In genomic region chr15:32423061-32423460, GRCm38 (mm10) we compare ENCODE assay signal across 21 mouse cellular contexts.
DNase-seq lines count a peak whose midpoint lies in the region; ATAC-seq and TF ChIP-seq lines count a peak whose summit lies in the region.
"Had no signal": no experiment of that assay in that cellular context is flagged by ENCODE, and none has a peak within 500 bp of the region (broad histone marks: within the 10 kb centered on the region; RNA-seq: fewer than 3 reads in every experiment).

No protein-coding gene starts in this region.

- 76% methylated on average over 6 of the region's 6 CpGs for WGBS in heart, postnatal 0 days
- 43% methylated on average over 6 of the region's 6 CpGs for WGBS in liver, adult 2 months
- WGBS in liver, postnatal 0 days (ENCODE audit: insufficient replicate concordance): 59% methylated on average over 6 of the region's 6 CpGs
- 55% methylated on average over 6 of the region's 6 CpGs for WGBS in neural tube, embryonic 13.5 days
- WGBS in neural tube, embryonic 15.5 days: 49% methylated on average over 6 of the region's 6 CpGs

- TF ChIP-seq EP300 in heart, postnatal 0 days (IDR thresholded peaks at IDR 0.05; ENCODE audit: low read depth): no peak
- no peak for TF ChIP-seq EP300 in liver, postnatal 0 days (IDR thresholded peaks at IDR 0.05; ENCODE audit: low read depth)

- peaks cover 3% of the 10 kb centered on the region; the same call in 1 of the 2 replicates for H3K4me1 ChIP-seq in heart, postnatal 0 days (ENCODE audit: control insufficient read depth, insufficient read depth)
- peaks cover 2% of the 10 kb centered on the region; the same call in 1 of the 2 replicates for H3K4me1 ChIP-seq in liver, adult 2 months (ENCODE audit: control insufficient read depth, insufficient read depth, low read length)
- no peaks in the 10 kb centered on the region for H3K4me1 ChIP-seq in liver, postnatal 0 days (ENCODE audit: insufficient read depth)
- peaks cover 19% of the 10 kb centered on the region for H3K4me1 ChIP-seq in neural tube, embryonic 13.5 days (replicated peaks)
- peaks cover 11% of the 10 kb centered on the region; the same call in 1 of the 2 replicates for H3K4me1 ChIP-seq in neural tube, embryonic 15.5 days
- H3K4me1 ChIP-seq: embryonic facial prominence, embryonic 13.5 days; forebrain, embryonic 12.5 days; intestine, embryonic 15.5 days had no signal

- ATAC-seq in heart, postnatal 0 days (ENCODE audit: insufficient read depth, low read depth): no peak
- ATAC-seq in liver, postnatal 0 days: no peak
- ATAC-seq in neural tube, embryonic 13.5 days (ENCODE audit: low read depth): no peak
- ATAC-seq in neural tube, embryonic 15.5 days (ENCODE audit: low FRiP score): no peak
- no peak for ATAC-seq in inflammation-experienced regulatory T-cells, adult 6 months
- ATAC-seq: CD4-positive, CD25-positive, alpha-beta regulatory T cell, adult 4 months; intestine, embryonic 15.5 days had no signal

- H3K9me3 ChIP-seq in heart, postnatal 0 days (replicated peaks; ENCODE audit: control insufficient read depth, low read length): no peaks in the 10 kb centered on the region
- H3K9me3 ChIP-seq in liver, postnatal 0 days (ENCODE audit: low read length): no peaks in the 10 kb centered on the region
- H3K9me3 ChIP-seq in neural tube, embryonic 13.5 days: no peaks in the 10 kb centered on the region
- no peaks in the 10 kb centered on the region for H3K9me3 ChIP-seq in neural tube, embryonic 15.5 days (replicated peaks)
- H3K9me3 ChIP-seq: embryonic facial prominence, embryonic 10.5 days; embryonic facial prominence, embryonic 13.5 days; forebrain, embryonic 12.5 days; forebrain, embryonic 15.5 days; hindbrain, embryonic 10.5 days; intestine, embryonic 15.5 days had no signal

- H3K79me2 ChIP-seq in liver, adult 2 months (ENCODE audit: control insufficient read depth, insufficient read depth, low read length): no peaks in the 10 kb centered on the region

- no peak overlapping the region for H3K9ac ChIP-seq in heart, postnatal 0 days (replicated peaks; ENCODE audit: low read depth, low read length)
- no peak overlapping the region for H3K9ac ChIP-seq in liver, adult 2 months (ENCODE audit: low read depth, low read length)
- no peak overlapping the region for H3K9ac ChIP-seq in liver, postnatal 0 days (replicated peaks)
- no peak overlapping the region for H3K9ac ChIP-seq in neural tube, embryonic 13.5 days
- H3K9ac ChIP-seq in neural tube, embryonic 15.5 days (replicated peaks): no peak overlapping the region
- H3K9ac ChIP-seq: embryonic facial prominence, embryonic 13.5 days; forebrain, embryonic 12.5 days; forebrain, embryonic 15.5 days; hindbrain, embryonic 14.5 days; intestine, embryonic 15.5 days had no signal

- TF ChIP-seq CTCF in heart, postnatal 0 days (IDR thresholded peaks at IDR 0.05; ENCODE audit: low read depth): no peak
- TF ChIP-seq CTCF in liver, adult 2 months (IDR thresholded peaks at IDR 0.05; ENCODE audit: low read depth, low read length): no peak
- TF ChIP-seq CTCF in liver, postnatal 0 days (IDR thresholded peaks at IDR 0.05; ENCODE audit: low read depth): no peak

- no peak for TF ChIP-seq POLR2A in liver, adult 2 months (IDR thresholded peaks at IDR 0.05; ENCODE audit: extremely low read depth, insufficient read depth, low read length)

- no peak overlapping the region for H3K4me3 ChIP-seq in heart, postnatal 0 days (ENCODE audit: low read depth, low read length)
- H3K4me3 ChIP-seq in liver, adult 2 months (ENCODE audit: insufficient read depth, low read depth, low read length): no peak overlapping the region
- no peak overlapping the region for H3K4me3 ChIP-seq in liver, postnatal 0 days (ENCODE audit: low read depth, low read length)
- no peak overlapping the region for H3K4me3 ChIP-seq in neural tube, embryonic 13.5 days
- no peak overlapping the region for H3K4me3 ChIP-seq in neural tube, embryonic 15.5 days (replicated peaks)
- H3K4me3 ChIP-seq: embryonic facial prominence, embryonic 10.5 days; embryonic facial prominence, embryonic 13.5 days; erythroblast, embryonic 14.5 days; forebrain, embryonic 12.5 days; forebrain, embryonic 15.5 days; heart, adult 2 months; hindbrain, embryonic 10.5 days; intestine, embryonic 15.5 days had no signal

- no peak overlapping the region for H3K27ac ChIP-seq in heart, postnatal 0 days (ENCODE audit: low read depth)
- H3K27ac ChIP-seq in liver, adult 2 months (replicated peaks; ENCODE audit: insufficient read depth, low read depth, low read length): no peak overlapping the region
- H3K27ac ChIP-seq in liver, postnatal 0 days (ENCODE audit: low read depth): no peak overlapping the region
- 0 out of 2 replicates have a peak overlapping the region, but pooled peaks have one; percentile 23 for H3K27ac ChIP-seq in neural tube, embryonic 13.5 days (replicated peaks)
- no peak overlapping the region for H3K27ac ChIP-seq in neural tube, embryonic 15.5 days (replicated peaks)
- H3K27ac ChIP-seq: embryonic facial prominence, embryonic 10.5 days; embryonic facial prominence, embryonic 13.5 days; forebrain, embryonic 12.5 days; forebrain, embryonic 15.5 days; heart, adult 2 months; hindbrain, embryonic 10.5 days; hindbrain, embryonic 14.5 days; intestine, embryonic 15.5 days had no signal

- no peaks in the 10 kb centered on the region for H3K27me3 ChIP-seq in heart, postnatal 0 days (ENCODE audit: control insufficient read depth, insufficient read depth, low read length)
- no peaks in the 10 kb centered on the region for H3K27me3 ChIP-seq in liver, adult 2 months (ENCODE audit: control insufficient read depth, insufficient read depth, low read length)
- H3K27me3 ChIP-seq in liver, postnatal 0 days (ENCODE audit: insufficient read depth, low read length): no peaks in the 10 kb centered on the region
- H3K27me3 ChIP-seq in neural tube, embryonic 13.5 days: no peaks in the 10 kb centered on the region
- no peaks in the 10 kb centered on the region for H3K27me3 ChIP-seq in neural tube, embryonic 15.5 days (replicated peaks)
- H3K27me3 ChIP-seq: embryonic facial prominence, embryonic 13.5 days; forebrain, embryonic 12.5 days; forebrain, embryonic 15.5 days; intestine, embryonic 15.5 days had no signal

- 0 out of 2 replicates have a peak overlapping the region, but pooled peaks have one; percentile 3 for H3K4me2 ChIP-seq in heart, postnatal 0 days (ENCODE audit: low read depth, low read length)
- no peak overlapping the region for H3K4me2 ChIP-seq in liver, postnatal 0 days (ENCODE audit: low read depth, low read length)
- H3K4me2 ChIP-seq in neural tube, embryonic 13.5 days: no peak overlapping the region
- H3K4me2 ChIP-seq in neural tube, embryonic 15.5 days: no peak overlapping the region
- H3K4me2 ChIP-seq: embryonic facial prominence, embryonic 13.5 days; forebrain, embryonic 12.5 days; forebrain, embryonic 15.5 days; heart, embryonic 11.5 days; hindbrain, embryonic 14.5 days; intestine, embryonic 15.5 days had no signal

- H3K36me3 ChIP-seq in heart, postnatal 0 days (replicated peaks; ENCODE audit: control insufficient read depth, insufficient read depth, low read length): no peaks in the 10 kb centered on the region
- no peaks in the 10 kb centered on the region for H3K36me3 ChIP-seq in liver, adult 2 months (ENCODE audit: control insufficient read depth, insufficient read depth, low read length)
- H3K36me3 ChIP-seq in liver, postnatal 0 days (replicated peaks; ENCODE audit: insufficient read depth, low read length): no peaks in the 10 kb centered on the region
- H3K36me3 ChIP-seq in neural tube, embryonic 13.5 days: no peaks in the 10 kb centered on the region
- H3K36me3 ChIP-seq in neural tube, embryonic 15.5 days: no peaks in the 10 kb centered on the region
- H3K36me3 ChIP-seq: embryonic facial prominence, embryonic 13.5 days; forebrain, embryonic 12.5 days; forebrain, embryonic 15.5 days; hindbrain, embryonic 10.5 days; intestine, embryonic 15.5 days had no signal

- DNase-seq in heart, postnatal 0 days (ENCODE audit: low spot score): no peak
- DNase-seq in heart, postnatal 4 days: no peak
- peak; percentile 20 for DNase-seq in liver, adult 2 months (ENCODE audit: extremely low read depth, low read depth, low spot score)
- no peak for DNase-seq in liver, postnatal 0 days
- DNase-seq: cerebellum, adult 8-10 months; embryo, embryonic 11 days; gastrocnemius, postnatal 25 days had no signal
